11 mouse cellular contexts compared by ENCODE assay signal in the genomic region with DNA sequence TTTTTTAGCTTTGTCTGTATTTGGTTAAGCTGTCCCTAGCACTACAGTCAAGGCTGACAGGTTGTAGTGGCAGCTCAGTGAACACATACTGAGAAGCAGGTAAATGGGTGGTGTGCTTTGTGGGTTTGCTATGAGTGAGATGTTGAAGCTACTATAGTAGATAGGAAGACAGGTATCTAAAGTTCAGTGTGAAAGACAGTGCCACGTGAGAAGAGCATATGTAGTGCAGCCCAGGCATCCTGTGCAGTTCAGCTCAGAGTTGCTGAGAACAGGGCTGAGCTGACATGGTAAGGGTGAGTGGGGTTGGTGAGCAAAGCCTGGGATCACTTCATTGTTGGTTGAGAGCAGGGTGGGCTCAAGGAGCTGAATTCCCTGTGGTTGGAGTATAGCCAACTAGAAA. TPM values are rescaled to one million over a fixed set of nuclear protein-coding genes. Genes with fewer than 3 reads are reported as not detected.
DNase-seq lines count a peak whose midpoint lies in the region; ATAC-seq and TF ChIP-seq lines count a peak whose summit lies in the region.
"Had no signal": no experiment of that assay in that cellular context is flagged by ENCODE, and none has a peak within 500 bp of the region (broad histone marks: within the 10 kb centered on the region; RNA-seq: fewer than 3 reads in every experiment).

No protein-coding gene starts in this region.

- peak overlapping the region; percentile 60 for H3K27ac ChIP-seq in heart, embryonic 15.5 days
- H3K27ac ChIP-seq in lung, postnatal 0 days (ENCODE audit: low read length) = peak overlapping the region; percentile 38; the same call in 1 of the 2 replicates
- peak overlapping the region; percentile 29; the same call in 1 of the 2 replicates for H3K27ac ChIP-seq in stomach, embryonic 14.5 days (ENCODE audit: low read length)
- H3K27ac ChIP-seq: hindbrain, embryonic 14.5 days had no signal

- no peak overlapping the region for H3K4me3 ChIP-seq in heart, embryonic 15.5 days
- H3K4me3 ChIP-seq in lung, postnatal 0 days (ENCODE audit: low read depth, low read length) = no peak overlapping the region
- H3K4me3 ChIP-seq in lung, adult 2 months (replicated peaks; ENCODE audit: extremely low read depth, low read depth, low read length) = no peak overlapping the region
- no peak overlapping the region for H3K4me3 ChIP-seq in stomach, embryonic 14.5 days (ENCODE audit: low read depth, low read length)
- H3K4me3 ChIP-seq: layer of hippocampus, adult 2 months had no signal

- no peak for DNase-seq in heart, adult 8-10 months (ENCODE audit: low spot score)
- DNase-seq in lung, postnatal 0 days (ENCODE audit: low spot score) = no peak
- no peak for DNase-seq in lung, adult 2 months
- peak; percentile 60 for DNase-seq in induced T-regulatory cell, adult 2 months (ENCODE audit: low read depth)
- no peak for DNase-seq in spleen, adult 18-20 months
- DNase-seq in lung, postnatal 25 days (ENCODE audit: low spot score) = no peak
- DNase-seq: cerebellum, adult 18-20 months had no signal

- H3K9me3 ChIP-seq in heart, embryonic 15.5 days (replicated peaks) = no peaks in the 10 kb centered on the region
- H3K9me3 ChIP-seq in lung, postnatal 0 days (ENCODE audit: low read length) = no peaks in the 10 kb centered on the region
- no peaks in the 10 kb centered on the region for H3K9me3 ChIP-seq in stomach, embryonic 14.5 days (ENCODE audit: control insufficient read depth, low read depth, low read length)

- WGBS in heart, embryonic 15.5 days = 40% methylated on average over 1 of the region's 1 CpGs
- 50% methylated on average over 1 of the region's 1 CpGs for WGBS in lung, postnatal 0 days
- WGBS in lung, adult 2 months = 44% methylated on average over 1 of the region's 1 CpGs
- WGBS in stomach, embryonic 14.5 days = 53% methylated on average over 1 of the region's 1 CpGs

- ATAC-seq in heart, embryonic 15.5 days (replicated peaks; ENCODE audit: insufficient number of reproducible peaks, insufficient read depth, low FRiP score, low read depth) = no peak
- ATAC-seq in lung, postnatal 0 days = no peak
- ATAC-seq in stomach, embryonic 14.5 days (ENCODE audit: insufficient number of reproducible peaks, insufficient read depth, low FRiP score, low read depth) = no peak

- H3K36me3 ChIP-seq in heart, embryonic 15.5 days = no peaks in the 10 kb centered on the region
- no peaks in the 10 kb centered on the region for H3K36me3 ChIP-seq in lung, postnatal 0 days (ENCODE audit: insufficient read depth, low read length)
- H3K36me3 ChIP-seq in stomach, embryonic 14.5 days (ENCODE audit: control insufficient read depth, insufficient read depth, low read length) = no peaks in the 10 kb centered on the region

- H3K4me2 ChIP-seq in heart, embryonic 15.5 days = no peak overlapping the region
- H3K4me2 ChIP-seq in lung, postnatal 0 days (replicated peaks; ENCODE audit: low read depth, low read length) = no peak overlapping the region
- H3K4me2 ChIP-seq in stomach, embryonic 14.5 days (replicated peaks; ENCODE audit: low read depth, low read length) = no peak overlapping the region
- H3K4me2 ChIP-seq: hindbrain, embryonic 14.5 days had no signal

- no peak for TF ChIP-seq EP300 in lung, postnatal 0 days (IDR thresholded peaks at IDR 0.05)

- H3K27me3 ChIP-seq in heart, embryonic 15.5 days = no peaks in the 10 kb centered on the region
- no peaks in the 10 kb centered on the region for H3K27me3 ChIP-seq in lung, postnatal 0 days (replicated peaks; ENCODE audit: insufficient read depth, low read length)
- H3K27me3 ChIP-seq in stomach, embryonic 14.5 days (ENCODE audit: control insufficient read depth, insufficient read depth, low read length) = no peaks in the 10 kb centered on the region

- TF ChIP-seq CTCF in lung, postnatal 0 days (IDR thresholded peaks at IDR 0.05) = no peak
- TF ChIP-seq CTCF in lung, adult 2 months (IDR thresholded peaks at IDR 0.05; ENCODE audit: insufficient read depth, low read length) = no peak

- peaks cover 85% of the 10 kb centered on the region for H3K4me1 ChIP-seq in heart, embryonic 15.5 days (replicated peaks)
- peaks cover 43% of the 10 kb centered on the region for H3K4me1 ChIP-seq in lung, postnatal 0 days (ENCODE audit: insufficient read depth, low read depth, low read length)
- peaks cover 39% of the 10 kb centered on the region for H3K4me1 ChIP-seq in lung, adult 2 months (ENCODE audit: control insufficient read depth, insufficient read depth, low read length)
- peaks cover 54% of the 10 kb centered on the region for H3K4me1 ChIP-seq in stomach, embryonic 14.5 days (ENCODE audit: control insufficient read depth, insufficient read depth, low read length)

- no peak for TF ChIP-seq POLR2A in lung, adult 2 months (IDR thresholded peaks at IDR 0.05; ENCODE audit: borderline replicate concordance, extremely low read depth, low read depth, low read length)

- H3K9ac ChIP-seq in heart, embryonic 15.5 days = no peak overlapping the region
- no peak overlapping the region for H3K9ac ChIP-seq in lung, postnatal 0 days (replicated peaks; ENCODE audit: low read depth)
- H3K9ac ChIP-seq in stomach, embryonic 14.5 days (replicated peaks; ENCODE audit: low read depth, low read length) = no peak overlapping the region
- H3K9ac ChIP-seq: hindbrain, embryonic 14.5 days had no signal

RNA-seq across cellular contexts. Expression of a gene that starts 8.6 kb away (rescaled TPM):
- 11.3 and 15.7 TPM in 2 replicates for polyA plus RNA-seq in heart, embryonic 15.5 days (2015; fragmentation: Nextera tagmentation; extraction: Ambion mirVana)
- 10 to 100 TPM; 61.6 to 70.0 (median 65.1) TPM for total RNA-seq in heart, adult 8-10 months (2022)
- 10.3 and 11.6 TPM in 2 replicates for polyA plus RNA-seq in lung, postnatal 0 days (2015; fragmentation: Nextera tagmentation; extraction: Ambion mirVana)
- 26.9 and 34.6 TPM in 2 replicates for polyA plus RNA-seq in lung, adult 2 months (2012; rRNA removed)
- 23.9 and 24.1 TPM in 2 replicates for polyA plus RNA-seq in stomach, embryonic 14.5 days (2014; fragmentation: Nextera tagmentation; extraction: Ambion mirVana)
